Mouse (Mus musculus) ES-Bruce4 (cell line): ENCODE data around the gene Egflam. TPM values are rescaled to one million over a fixed set of nuclear protein-coding genes. Genes with fewer than 3 reads are reported as not detected.

Experiments used
- H3K27ac ChIP-seq: 2 replicates; pipeline ENCODE4 v1.5.1; 2012; ENCODE audit warnings: low read length, inconsistent platforms; ENCODE audit not compliant: insufficient read depth
- H3K27me3 ChIP-seq: 2 replicates; pipeline ENCODE4 v1.6.1; 2012; ENCODE audit warnings: mild to moderate bottlenecking, low read length, inconsistent platforms; ENCODE audit not compliant: control insufficient read depth, poor library complexity, insufficient read depth, severe bottlenecking
- H3K36me3 ChIP-seq: 2 replicates; pipeline ENCODE4 v1.6.1; 2012; ENCODE audit warnings: inconsistent platforms, mild to moderate bottlenecking, low read length, moderate library complexity; ENCODE audit not compliant: control insufficient read depth, poor library complexity, insufficient read depth, severe bottlenecking
- H3K4me1 ChIP-seq: one replicate; pipeline ENCODE4 v1.8.1; 2011; ENCODE audit warnings: low read length; ENCODE audit not compliant: control insufficient read depth, insufficient read depth
- H3K4me3 ChIP-seq: 2 replicates; pipeline ENCODE4 v1.5.1; 2011; ENCODE audit warnings: low read depth, mild to moderate bottlenecking, low read length
- H3K9ac ChIP-seq: 2 replicates; pipeline ENCODE4 v1.6.1; 2012; ENCODE audit warnings: low read depth, mild to moderate bottlenecking, inconsistent platforms; ENCODE audit not compliant: poor library complexity, severe bottlenecking
- H3K9me3 ChIP-seq: replicated peaks from 2 replicates; pipeline ENCODE4 v1.6.1; 2012; ENCODE audit warnings: mild to moderate bottlenecking, low read length, inconsistent platforms; ENCODE audit not compliant: control insufficient read depth, poor library complexity, insufficient read depth, severe bottlenecking
- CTCF ChIP-seq: IDR thresholded peaks from one replicate; pipeline ENCODE4 v1.8.1; 2011; ENCODE audit warnings: low read depth, low read length
- EP300 ChIP-seq: IDR thresholded peaks from 2 replicates; pipeline ENCODE4 v1.6.1; 2011; ENCODE audit warnings: low read depth, low read length; ENCODE audit not compliant: insufficient read depth
- POLR2A ChIP-seq: IDR thresholded peaks from one replicate; pipeline ENCODE4 v1.8.1; 2011; ENCODE audit warnings: low read length; ENCODE audit not compliant: insufficient read depth
- polyA plus RNA-seq: library from polyadenylated mRNA; stranded (reverse); fragments of >200 nt; gene quantifications from 2 replicates; pipeline ENCODE4 v1.2.4, GENCODE M21; 2011; ENCODE audit warnings: low read depth; ENCODE audit not compliant: missing spikeins, insufficient read depth, insufficient read length

Gene Egflam
- polyA plus RNA-seq, 1 experiment, result 1.8 TPM

DNA sequence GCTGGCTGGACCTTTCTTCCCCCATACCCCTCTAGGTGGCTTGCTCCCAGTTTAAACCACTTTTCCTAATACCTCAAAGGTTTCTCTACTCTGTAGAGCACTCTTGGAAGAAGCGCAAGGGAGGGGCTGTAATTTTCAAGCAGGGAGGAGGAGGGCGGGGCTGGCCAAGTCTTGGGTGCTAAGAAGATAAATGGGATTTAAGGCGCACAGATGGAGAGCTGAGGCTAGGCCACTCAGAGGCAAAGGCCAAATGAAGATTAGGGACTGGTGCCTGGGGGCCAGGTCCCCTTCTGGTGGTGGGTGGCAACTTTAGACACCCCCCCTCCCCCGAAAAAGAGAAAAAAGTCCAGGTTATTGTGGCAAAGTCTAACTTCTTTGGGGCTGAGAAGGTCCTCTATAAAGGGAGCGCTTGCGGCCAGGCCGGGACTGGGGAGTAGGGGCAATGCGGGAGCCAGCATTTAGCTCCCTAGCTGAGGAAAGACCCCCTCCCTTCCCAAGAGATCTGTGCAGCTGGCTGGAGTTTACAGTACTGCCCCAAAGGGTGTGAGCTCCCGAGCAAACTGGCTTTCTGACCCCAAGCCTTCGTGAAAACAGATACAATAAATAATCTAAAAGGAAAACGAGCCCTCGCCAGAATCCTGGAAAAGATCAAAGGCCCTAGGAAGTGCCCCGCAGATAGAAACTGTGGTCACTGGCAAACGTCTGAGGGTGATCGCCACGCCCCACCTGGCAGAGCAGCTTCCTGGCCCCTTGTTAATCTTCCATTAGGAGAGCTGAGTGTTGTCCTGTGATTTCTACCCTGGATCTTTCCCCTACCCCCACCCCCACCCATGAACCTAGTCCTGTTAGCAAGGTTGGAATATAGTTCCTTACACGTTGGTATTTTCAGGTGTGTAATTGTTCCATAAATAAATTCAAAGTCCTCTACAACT is 680 bp upstream of the Egflam start:
- H3K9ac ChIP-seq, result peak overlapping the region; percentile 20; the same call in 1 of the 2 replicates
- H3K9me3 ChIP-seq, result no peaks in the 10 kb centered on the region
- H3K4me1 ChIP-seq, result no peaks in the 10 kb centered on the region
- no peaks in the 10 kb centered on the region for H3K36me3 ChIP-seq
- TF ChIP-seq POLR2A (no peak), EP300 (no peak), CTCF (no peak)
- H3K27me3 ChIP-seq, result peaks cover 5% of the 10 kb centered on the region
- no peak overlapping the region for H3K27ac ChIP-seq
- H3K4me3 ChIP-seq, result peak overlapping the region; percentile 64

DNA sequence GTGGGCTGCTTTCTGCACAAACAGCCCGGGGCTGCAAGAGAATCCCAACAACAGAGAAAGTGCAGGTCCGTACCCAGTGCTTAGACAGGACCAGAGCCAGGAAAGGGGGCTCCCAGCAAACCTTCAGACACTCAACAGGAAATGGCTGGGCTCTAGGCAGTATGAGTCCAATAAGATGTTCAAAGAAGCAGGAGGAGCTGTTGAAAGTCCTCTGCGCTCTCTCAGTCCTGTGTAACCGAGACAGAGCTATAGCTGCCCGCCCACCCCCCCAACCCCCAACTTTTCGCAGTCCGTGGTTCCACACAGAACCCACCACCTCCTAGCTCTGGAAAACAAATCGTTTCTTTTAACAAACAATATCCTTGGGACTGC is 763 bp downstream of the Egflam start:
- Histone ChIP-seq H3K9ac (peak overlapping the region; percentile 20), H3K27ac (no peak overlapping the region), H3K36me3 (no peaks in the 10 kb centered on the region), H3K27me3 (peaks cover 5% of the 10 kb centered on the region), H3K9me3 (no peaks in the 10 kb centered on the region), H3K4me3 (peak overlapping the region; percentile 64), H3K4me1 (no peaks in the 10 kb centered on the region)
- no peak for TF ChIP-seq EP300
- no peak for TF ChIP-seq POLR2A
- TF ChIP-seq CTCF, result no peak

DNA sequence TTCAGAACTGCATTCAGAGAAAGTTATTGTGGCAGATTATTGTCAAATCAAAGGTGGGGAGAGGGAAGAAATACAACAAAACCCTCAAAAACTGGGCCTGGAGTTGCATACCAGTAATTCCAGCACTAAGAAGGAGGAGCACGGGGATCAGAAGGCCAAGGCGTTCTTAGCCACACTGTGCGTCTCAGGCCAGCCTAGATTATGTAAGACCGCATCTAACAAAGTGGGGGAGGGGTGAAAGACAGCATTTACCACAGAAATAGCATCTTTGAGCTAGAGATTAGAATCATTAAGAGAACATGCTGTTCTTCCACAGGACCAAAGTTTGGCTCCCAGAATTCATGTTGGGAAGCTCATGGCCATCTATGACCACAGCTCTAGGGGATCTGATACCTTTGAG is 14.8 kb downstream of the Egflam start:
- H3K4me3 ChIP-seq, result no peak overlapping the region
- H3K36me3 ChIP-seq, result no peaks in the 10 kb centered on the region
- no peak overlapping the region for H3K9ac ChIP-seq
- H3K27me3 ChIP-seq, result no peaks in the 10 kb centered on the region
- TF ChIP-seq POLR2A, result no peak
- TF ChIP-seq EP300, result no peak
- no peak for TF ChIP-seq CTCF
- H3K27ac ChIP-seq, result no peak overlapping the region
- H3K9me3 ChIP-seq, result no peaks in the 10 kb centered on the region
- H3K4me1 ChIP-seq, result no peaks in the 10 kb centered on the region

DNA sequence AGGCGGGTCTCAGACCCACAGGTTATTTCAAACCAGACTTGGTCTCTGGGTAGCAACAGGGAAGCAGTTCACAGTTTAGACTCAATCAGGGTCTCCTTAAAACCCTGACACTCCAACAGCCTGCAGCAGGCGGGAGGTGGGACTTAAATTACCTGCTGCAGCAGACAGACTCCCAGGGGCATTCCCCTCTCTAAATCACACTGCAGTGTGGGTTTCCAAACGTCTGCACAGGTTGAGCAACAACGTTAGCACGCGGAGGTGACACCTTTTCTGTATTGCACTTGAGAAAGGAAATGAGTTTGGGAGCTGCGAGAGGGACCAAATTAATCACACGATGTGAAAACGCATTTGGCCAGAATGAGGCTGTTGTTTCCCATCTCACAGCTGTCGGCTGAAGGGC is 15.7 kb downstream of the Egflam start:
- Histone ChIP-seq H3K4me3 (no peak overlapping the region), H3K27me3 (no peaks in the 10 kb centered on the region), H3K36me3 (no peaks in the 10 kb centered on the region), H3K4me1 (no peaks in the 10 kb centered on the region), H3K9ac (no peak overlapping the region), H3K9me3 (no peaks in the 10 kb centered on the region), H3K27ac (no peak overlapping the region)
- no peak for TF ChIP-seq POLR2A
- TF ChIP-seq EP300, result no peak
- no peak for TF ChIP-seq CTCF

DNA sequence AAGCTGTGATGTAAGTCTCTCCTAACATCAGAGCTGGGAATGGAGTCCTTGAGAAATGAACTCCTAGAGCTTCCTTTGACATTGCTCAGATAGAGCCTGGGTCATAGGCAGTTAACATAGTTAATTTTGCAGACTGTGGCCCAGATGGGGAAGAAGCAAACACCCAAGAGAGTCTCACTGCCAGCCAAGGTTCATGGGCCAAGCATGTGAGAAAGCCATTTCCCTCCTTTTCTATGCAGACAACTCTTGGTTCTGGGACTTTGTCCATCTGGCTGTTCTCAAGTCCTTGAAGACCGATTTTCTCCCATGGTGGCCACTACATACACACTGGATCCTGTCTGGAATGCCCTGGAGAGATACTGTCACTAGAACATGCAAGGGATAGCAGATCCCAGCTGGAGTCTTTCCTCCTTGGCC is 45.6 kb downstream of the Egflam start:
- no peaks in the 10 kb centered on the region for H3K4me1 ChIP-seq
- H3K4me3 ChIP-seq, result no peak overlapping the region
- H3K36me3 ChIP-seq, result no peaks in the 10 kb centered on the region
- TF ChIP-seq EP300 (no peak), POLR2A (no peak), CTCF (no peak)
- H3K27ac ChIP-seq, result no peak overlapping the region
- no peaks in the 10 kb centered on the region for H3K27me3 ChIP-seq
- H3K9me3 ChIP-seq, result no peaks in the 10 kb centered on the region
- H3K9ac ChIP-seq, result no peak overlapping the region

DNA sequence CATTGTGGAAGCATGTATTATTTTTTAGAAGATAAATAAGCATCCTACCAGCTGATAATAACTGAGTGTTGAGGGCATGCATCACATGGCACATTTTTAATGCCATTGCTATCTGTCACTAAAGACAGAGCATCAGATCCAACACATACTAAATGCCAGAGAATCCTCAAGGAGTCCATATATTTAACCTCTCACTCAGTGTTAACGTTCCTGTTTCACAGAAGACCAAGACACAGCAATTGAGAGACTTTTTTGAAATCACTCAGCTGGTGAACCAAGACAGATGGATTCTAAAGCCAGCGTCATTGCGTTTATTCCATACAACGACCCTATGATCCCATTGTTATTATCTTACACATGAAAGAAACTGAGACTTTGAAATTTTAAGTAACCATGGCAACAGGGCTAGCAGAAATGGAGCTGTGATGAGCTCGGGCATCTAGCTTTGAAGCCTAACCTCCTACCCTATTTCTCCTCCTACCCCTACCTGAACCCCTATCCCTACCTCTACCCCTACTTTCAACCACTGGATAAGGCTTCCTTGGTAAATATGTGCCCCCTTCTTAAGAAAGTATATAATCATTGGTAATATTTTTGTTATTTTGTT is 57.4 kb downstream of the Egflam start:
- Histone ChIP-seq H3K36me3 (no peaks in the 10 kb centered on the region), H3K9me3 (no peaks in the 10 kb centered on the region), H3K27me3 (no peaks in the 10 kb centered on the region), H3K4me3 (no peak overlapping the region), H3K9ac (no peak overlapping the region), H3K4me1 (no peaks in the 10 kb centered on the region), H3K27ac (no peak overlapping the region)
- no peak for TF ChIP-seq CTCF
- TF ChIP-seq POLR2A, result no peak
- TF ChIP-seq EP300, result no peak
